Mouse (Mus musculus) testis, postnatal 14 days (tissue): ENCODE results near the gene Dcaf1.

Experiments used
- DNase-seq: peaks from one replicate; pipeline ENCODE4 v3.0.0; 2021; ENCODE audit warnings: low spot score

Gene Dcaf1

DNA sequence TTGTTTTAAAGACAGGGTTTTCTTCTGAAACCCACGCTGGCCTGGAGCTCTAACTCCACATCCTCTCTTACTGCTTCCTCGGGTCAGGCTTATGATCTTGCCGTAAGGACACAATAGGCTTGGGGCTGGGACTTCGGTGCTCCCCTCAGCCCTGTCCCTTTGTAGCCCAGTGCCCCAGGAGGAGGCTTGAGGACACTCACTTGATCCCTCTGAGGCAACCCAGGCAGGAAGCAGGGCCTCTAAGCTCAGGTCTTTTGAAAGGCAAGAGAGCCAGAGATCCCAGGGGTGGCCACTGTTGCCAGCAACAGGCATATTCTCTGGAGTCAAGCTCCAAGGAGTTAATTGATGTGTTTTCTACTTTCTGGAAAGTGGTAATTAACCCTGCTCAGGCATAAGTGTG is 57.8 kb downstream of the Dcaf1 start:
- no peak for DNase-seq

DNA sequence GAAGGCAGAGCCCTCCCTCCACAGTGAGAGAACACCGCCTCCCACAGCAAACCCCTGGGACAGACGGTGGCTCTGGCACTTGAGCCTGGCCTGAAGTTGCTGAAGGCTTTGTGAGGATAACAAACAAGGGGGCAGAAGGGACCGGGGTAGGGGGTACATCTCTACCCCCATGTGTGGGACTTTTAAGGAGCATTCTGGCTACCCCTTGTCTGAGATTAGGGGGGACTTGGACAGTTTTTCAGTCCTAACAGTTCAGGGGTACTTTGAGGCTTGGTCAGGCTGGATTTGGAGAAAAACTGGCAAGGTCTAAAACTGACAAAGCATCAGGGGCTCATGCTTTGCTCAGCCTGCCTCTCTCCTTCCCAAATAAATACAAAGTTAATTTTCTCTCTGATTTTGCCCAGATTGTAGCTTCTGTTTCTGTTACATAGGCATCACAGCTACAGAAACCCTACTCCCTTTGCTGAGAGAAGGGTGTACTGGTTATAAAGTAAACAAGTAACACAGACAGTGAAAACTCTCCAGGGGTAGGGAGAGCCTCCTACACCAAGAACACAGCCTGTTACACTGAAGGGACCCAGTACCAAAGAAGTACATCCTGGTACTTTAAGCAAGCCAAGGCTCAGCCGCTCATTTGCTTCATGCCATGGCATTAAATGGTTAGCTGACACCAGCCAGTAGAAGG is 59.5 kb downstream of the Dcaf1 start:
- DNase-seq, result peak; percentile 36

DNA sequence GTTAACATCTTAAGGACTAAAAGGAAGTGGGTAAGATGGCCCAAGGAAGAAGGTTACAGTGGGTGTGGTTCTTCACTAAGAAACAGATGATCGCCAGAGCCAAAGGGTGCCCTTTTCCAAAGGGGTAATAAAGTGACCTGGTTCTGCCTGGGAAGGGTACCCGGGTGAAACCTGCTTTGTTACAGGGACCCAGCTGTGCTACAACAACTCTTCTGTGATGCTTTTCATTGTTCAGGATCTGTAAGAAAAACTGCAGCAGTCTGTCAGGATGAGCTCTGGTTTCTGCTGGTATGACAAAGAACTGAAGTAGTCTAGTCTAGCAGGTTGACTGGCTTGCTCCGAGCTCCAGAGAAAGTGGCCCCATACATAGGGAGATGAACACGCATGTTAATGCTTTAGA is 60.5 kb downstream of the Dcaf1 start:
- no peak for DNase-seq

DNA sequence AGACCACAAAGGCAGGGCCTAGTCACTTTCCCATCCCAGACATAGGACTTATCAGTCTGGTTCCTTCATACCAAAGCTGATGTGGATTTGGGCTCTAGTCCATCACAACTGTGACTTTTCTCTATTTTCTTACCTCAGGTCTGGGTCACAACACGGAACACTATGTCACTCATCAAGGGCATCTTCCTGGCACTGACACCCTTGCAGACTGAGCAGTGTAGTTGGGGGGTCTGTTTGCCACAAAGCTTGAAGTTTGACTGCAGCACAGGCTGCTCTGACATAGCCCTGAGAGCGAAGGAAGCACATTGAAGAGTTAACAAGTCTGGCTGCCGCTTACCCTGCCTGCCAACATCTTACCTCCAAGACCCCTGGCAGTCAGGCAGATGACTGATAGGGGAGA is 61.4 kb downstream of the Dcaf1 start:
- DNase-seq, result no peak

DNA sequence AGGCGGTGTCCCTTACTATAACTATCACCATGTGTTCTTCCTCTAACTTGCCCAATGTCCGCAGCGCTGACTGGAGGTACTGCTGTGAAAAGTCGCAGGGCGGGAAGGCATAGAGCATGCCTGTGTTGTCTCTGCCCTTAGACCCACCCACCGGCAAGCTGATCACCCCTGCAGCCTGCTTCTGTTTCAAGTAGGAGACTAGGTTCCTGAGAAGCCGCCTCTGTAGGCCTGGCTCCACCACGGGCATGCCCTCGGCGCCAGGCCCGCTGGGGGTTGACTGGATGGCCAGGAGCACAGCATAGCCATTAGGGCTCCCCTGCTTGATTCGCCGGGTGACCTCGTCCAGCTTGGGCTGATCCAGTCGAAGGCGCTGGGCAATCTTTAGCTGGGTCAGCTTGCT is 62.6 kb downstream of the Dcaf1 start:
- DNase-seq, result peak; percentile 30

DNA sequence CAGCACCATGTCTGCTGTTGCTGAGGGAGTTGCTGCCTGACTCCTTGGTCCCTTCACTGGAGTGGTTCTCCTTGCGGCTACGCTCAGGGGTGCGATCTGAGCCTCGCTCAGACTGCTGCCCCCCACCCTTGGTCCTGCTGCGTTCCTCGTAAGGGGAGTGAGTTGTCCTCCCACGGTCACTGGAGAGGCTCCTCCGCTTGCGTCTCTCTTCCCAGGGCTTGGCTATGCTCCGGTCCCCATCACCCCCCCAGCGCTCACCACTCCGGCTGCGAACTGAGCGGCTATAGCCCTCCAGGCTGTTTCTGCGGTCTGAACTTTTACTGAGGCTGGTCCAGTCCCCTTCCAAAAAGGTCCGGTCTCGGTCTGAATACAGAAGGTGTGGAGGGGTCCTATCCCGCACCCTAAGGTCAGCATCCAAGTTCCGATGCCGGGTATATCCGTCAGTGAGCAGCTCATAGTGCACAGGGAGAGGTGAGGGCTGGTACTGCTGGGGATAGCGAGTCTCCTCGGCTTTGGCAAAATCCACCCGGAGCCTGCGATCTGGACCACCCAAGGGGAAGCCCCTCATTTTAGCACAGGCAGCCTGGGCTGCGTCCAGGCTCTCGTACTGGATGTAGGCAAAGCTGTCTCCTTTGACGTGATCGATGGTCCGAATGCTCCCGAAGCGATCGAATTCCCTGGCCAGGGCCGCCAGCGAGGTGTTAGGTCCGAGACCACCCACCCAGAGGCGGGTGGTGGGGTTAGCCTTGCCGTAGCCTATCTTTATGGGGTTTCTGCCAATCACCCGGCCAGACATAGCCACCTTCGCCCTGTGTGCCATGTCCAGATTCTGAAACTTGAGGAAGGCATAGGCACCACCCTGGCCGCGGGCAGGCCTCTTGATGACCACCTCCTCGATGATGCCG is 63.6 kb downstream of the Dcaf1 start:
- peak; percentile 44 for DNase-seq

DNA sequence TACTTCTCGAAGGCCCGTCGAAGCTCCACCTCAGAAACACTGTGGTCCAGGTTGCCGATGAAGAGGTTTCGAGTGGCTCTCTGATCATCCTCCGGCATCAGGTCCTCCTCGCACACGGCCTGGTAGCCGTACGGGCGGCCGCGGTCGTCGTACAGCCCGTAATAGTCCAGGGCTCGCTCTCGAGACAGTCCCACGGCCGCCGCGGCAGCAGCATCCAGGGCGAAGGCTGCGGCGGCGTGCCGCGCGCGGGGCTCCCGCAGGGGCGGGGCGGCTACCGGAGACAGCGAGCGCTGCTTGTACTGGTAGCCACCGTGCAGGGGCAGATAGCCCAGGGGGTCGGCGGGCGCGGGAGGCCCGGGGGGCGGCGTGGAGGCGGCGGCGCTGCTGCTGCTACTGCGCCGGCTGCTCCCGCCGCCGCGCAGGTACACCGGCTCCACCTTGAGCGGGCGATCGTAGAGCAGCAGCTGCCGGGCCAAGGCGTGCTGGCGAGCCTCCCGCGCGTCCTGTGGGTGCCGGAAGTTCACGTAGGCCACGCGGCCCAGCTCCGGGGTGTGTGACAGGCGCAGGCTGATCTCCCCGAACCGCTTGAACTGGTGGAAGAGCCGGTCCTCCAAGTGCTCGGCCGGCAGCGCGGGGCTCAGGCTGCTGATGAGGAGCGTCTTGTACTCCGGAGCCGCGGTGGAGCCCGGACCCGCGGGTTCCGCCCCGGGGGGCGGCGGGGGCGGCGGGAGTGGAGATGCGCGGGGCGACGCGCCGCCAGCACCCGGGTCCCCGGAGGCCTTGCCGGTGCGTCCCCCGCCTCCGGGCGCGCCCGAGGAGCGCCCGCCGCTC is 64.4 kb downstream of the Dcaf1 start:
- peak; percentile 79 for DNase-seq

DNA sequence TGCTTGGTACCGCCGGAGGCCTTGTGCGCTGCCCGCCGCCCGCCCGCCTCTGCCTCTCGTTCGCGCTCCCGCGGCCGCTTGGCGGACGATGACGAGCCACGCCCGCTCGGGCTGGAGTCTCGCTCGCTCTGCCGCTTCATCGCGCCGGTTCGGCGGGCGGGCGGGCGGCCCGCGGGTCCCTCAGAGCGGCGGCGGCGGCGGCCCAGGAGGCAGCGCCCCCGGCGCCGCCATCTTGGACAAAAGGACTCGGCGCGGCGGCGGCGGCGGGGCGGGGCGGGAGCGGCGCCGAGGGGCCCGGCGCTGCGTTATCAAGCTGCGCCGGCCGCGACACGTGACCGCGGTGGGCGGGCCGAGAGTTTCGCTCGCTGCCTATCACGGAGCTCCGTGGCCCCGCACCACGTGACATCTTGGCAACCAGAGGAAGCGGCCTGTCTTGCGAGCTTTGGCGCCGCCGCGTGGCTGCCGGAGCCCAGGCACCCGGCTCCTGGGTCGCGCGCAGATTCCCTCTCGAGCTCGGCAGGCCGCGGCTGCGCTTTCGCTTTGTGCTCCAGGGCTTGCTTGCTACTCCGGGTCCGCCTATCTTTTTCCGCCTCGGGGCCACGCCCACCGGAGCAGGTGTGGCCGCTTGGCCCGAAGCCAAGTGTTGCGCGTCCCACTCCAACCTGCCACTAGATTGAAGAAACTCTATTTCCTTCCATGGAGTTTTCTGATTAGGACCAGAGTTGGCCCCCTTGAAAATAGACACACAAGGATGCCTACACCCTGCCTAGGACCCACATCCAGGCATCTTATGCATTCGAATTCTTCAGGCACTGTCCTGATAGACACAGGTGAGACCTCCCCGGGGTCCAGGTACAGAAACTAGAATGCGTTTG is 65.4 kb downstream of the Dcaf1 start, which contains the start of gene Rbm15b:
Gene Rbm15b, minus strand, starts transcription at position 601 of the 875 bp plus-strand sequence.
- DNase-seq, result peak; percentile 97

DNA sequence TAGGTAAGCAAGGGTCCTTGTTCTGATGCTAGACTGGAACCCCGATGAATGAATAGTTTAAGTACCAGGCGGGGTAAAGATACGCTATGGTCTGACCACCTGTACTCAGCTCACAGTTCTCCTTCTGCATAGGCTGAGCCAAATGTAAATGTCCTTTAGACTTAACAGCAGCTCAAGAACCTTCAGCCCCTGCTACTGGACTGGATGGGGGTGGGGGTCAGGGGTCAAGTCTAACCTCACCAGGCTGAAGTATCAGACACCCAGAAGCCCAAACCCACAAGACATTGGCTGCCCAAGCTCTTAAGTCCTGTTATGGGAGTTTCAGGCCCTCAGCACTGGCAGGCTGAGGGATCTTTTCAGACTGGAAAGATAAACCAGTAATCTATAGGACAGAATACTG is 66.7 kb downstream of the Dcaf1 start:
- no peak for DNase-seq

DNA sequence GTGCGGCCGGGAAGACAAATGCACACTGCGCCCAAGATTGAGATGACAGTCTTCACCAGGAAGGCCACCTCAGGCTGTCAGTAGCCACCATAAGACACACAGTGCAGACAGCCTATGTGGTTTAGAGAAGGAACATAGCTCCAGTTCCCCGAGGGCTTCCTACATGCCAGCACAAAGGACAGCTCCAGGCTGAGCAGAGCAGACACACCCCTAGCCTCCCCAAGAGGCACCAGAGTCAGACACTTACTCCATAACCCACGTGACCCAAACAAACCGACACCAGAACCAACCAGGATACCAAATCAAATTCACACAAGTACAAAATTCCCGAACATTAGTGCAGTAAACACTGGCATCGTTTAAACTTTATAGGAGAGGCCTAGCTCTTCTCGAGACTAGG is 67.6 kb downstream of the Dcaf1 start:
- no peak for DNase-seq

DNA sequence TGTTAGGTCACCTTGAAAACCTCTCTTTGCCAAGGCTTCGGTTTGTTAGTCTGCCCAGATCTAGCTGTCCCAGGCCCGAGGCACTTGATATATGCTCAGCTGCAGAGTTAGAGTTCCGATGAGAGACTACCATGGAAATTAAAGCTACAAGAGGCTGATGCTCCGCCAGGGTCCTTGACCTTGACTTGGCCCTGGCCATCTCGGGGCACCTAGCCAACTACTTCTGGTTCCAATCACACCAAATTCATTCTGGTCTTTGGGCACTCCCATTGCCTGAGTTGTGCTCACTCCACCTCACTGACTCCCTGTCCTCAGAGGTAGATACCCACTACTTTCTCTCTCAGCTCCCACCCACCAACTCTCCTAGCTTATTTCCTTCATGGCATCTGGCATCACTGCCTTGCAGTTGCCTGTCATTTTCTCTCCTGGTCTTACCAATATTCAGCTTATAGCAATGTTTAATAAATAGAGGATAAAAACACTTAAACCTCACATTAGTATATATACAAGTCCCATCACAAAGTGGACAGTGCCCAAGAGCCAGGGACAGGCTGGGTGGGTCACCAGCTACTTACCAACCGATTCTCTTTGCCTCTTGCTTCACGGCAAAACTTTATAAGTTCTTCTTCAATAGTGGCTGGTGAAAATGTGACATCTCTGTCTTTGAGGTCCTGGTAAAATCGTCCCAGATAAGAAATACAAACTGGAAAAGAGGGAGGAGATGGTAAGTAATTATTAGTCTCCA is 69.0 kb downstream of the Dcaf1 start:
- peak; percentile 59 for DNase-seq

DNA sequence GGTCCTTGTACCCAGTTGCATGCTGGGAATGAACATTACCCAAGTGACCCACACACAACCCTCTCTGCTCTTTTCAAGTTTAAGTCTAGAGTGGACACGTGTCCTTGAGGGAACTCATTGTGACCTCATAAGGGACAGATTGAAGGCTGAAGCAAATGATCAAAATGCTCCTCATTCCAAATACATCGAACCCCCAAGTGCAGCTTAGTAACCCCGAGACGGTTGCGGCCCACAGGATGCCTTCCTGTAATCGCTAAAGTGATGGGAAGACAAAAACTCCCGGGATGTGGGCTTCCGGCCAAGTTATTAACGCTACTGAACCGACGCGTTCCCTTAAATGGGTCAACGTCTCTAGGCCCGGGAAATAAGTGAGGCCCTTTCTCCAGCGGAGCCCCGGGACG is 69.7 kb downstream of the Dcaf1 start:
- no peak for DNase-seq

DNA sequence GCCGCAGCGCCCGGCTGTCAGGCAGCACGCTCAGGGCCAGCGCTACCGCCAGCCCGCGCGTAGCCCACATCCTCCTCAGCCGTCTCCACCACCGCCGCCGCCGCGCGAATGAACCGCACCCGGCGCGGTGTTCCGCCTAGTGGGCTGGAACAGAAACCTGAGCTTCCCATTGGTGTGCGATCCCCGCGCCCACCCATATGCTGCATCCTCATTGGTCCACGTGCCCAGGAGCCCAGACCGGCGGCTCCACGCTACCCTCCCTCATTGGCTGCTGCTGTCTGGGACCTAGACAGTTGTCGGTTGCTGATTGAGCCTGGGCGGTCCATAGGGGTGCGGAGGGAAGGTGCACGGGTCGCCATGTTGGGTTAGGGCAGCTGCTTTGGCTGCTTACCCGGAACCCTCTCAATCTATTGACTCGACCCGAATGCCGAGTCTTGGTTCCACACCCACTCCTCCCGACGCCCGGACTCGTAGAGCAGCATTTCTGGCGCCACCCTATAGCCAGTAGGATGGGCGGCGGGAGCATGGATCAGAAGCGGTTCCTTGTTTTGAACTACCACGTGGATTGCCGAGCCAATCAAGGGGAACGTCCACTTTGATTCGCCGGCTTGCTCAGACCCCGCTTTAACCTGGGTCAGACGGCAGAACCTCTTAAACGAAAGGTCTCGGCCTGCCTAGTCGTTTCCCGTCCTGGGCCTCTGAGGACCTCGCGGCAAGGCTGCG is 70.3 kb downstream of the Dcaf1 start, which contains the start of gene Manf:
Gene Manf, minus strand, starts transcription at position 151 of the 723 bp plus-strand sequence.
- DNase-seq, result peak; percentile 99

DNA sequence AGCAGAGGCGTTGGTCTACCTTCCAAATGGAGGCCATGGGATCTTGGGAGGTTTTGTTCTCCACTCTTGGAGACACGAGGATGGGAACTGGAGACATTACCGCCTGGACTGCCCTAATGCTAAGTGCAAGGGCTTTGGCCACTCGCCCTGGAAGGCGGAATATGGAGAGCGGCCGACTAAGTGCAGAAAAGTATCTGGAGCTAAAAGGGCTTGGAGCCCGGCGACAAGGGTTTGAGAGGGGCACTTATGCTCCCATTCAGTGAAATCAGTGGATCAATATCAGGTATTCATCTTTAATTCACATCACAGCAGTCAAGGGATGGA is 70.8 kb downstream of the Dcaf1 start:
- no peak for DNase-seq

DNA sequence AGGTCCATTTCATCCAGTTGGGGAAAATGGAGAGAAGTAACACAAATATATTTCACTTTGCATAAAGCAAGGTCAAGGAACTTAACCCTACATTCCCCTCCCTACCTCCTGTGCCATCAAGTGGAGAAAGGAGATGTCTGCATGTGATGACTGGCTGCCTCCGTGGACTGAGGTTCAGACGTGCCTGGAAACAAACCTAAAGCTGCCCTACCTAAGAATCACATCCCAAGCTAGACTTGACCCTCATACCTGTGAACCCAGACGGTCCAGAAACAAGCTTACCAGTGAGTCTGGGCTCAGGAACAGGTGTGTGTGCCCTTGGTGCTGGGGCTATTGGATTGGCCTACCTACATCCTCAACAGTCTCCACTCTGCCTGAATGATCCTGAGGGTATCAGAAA is 71.7 kb downstream of the Dcaf1 start:
- DNase-seq, result no peak

DNA sequence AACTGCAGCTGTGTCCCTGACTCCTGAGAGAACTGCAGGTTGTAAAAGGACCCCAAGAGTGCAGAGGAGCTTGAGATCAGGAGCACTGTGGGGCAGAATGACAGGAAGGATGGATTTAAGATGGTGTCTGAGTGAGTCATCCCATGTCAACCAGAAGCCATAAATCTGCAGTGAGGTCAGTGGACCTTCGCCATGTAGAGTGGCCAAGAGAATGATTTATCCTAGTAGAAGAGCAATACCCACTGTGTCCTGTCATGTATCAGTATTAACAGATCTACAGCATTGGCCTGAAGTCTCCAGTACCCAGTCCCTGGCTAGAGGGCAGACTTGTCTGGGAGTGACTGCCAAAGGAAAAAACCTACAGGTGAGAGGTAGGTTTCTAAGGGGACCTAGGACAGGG is 77.2 kb downstream of the Dcaf1 start:
- no peak for DNase-seq

DNA sequence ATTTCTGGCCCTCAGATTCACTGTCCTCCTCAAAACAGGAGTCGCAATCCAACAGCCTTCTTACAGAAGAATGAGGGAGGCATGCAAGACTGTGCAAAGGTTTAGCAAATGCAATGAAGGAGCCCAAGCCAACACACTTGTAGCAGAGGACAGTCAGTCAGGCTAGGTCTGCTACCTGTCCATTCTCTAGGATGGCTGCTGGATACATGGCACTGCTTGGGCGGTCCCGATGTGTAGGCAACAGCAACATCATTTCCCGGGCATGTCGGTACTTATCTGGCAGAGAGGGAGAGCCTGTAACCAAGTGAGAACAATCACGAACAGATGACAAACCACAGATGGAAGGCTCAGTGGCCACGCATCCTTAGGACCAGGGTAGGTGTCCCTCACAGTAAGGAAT is 79.9 kb downstream of the Dcaf1 start:
- no peak for DNase-seq

DNA sequence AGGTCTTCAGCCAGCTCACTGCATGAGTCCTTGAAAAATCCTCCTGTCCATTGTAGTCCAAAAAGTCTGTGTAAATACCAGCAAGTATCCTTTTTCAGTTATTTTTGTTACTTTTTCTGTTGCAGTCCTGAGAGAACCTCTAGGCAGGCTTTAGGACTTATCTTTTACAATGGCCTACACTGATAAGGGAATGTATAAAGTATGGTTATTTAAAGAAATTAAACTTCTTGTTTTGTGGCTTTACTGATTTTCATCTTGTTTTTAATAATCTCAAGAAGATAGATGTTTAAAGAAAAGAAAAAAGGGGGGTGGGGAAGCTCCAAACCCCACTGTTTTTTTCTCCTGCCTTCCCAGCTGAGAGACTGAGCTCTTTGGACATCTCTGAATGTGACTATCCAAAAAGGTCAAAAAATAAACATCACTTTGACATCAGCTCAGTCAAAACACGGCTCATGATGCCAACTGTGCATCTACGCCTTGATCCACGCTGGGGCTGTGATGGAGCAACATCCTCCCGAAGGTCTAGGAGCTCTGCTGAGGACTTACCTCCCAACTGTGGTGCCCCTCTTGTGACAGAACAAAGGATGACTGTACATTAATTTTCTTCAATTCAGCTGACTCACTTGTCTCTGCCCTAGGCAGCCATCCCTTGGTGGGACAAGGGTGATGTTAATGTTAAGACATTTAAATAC is 81.6 kb downstream of the Dcaf1 start:
- DNase-seq, result no peak

DNA sequence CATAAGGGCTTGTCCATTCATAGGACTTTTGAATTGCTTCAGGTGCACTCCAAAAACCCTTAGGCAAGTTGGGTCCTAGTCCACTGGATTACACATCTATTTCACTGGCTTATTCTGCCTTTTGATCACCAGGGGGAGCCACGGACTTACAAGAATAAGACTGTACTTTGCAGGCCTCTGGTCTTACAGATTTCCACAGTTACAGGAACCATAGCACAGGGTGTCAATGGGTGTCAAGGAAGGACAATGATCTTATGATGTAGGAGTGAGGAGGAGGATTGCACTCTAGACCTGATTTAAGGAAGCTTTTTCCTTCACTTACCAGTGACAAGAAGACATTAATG is 82.1 kb downstream of the Dcaf1 start:
- DNase-seq, result no peak

DNA sequence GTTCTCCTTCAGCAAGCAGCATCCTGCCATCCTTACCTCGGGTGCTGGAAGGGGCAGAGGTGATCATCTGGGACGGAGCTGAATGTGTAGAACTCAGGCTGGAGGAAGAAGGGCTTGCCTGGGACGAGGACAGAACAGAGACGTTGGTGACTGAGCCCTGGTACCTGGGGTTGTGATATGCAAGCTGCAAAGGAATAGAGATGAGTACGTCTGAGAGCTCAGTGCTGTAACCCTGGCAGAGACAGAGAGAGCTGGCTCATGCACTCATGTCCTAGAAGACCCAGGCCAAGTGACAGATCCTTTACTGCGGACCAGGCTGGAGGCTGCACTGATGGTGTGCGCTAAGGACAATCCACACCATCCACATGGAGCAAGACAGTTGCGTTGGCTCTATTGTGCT is 84.9 kb downstream of the Dcaf1 start:
- no peak for DNase-seq
